Mouse (Mus musculus) brain, embryonic 14.5 days (tissue): ENCODE results near the gene Nop56.

ENCODE experiments used
- CTCF ChIP-seq: fragments of 200-500 bp; IDR thresholded peaks from 2 replicates; pipeline ENCODE4 v1.5.1; 2012; ENCODE audit warnings: inconsistent platforms, mild to moderate bottlenecking, moderate library complexity, borderline replicate concordance; ENCODE audit not compliant: insufficient read depth, insufficient read length; ENCODE audit errors: extremely low read depth
- POLR2A ChIP-seq: fragments of 200-500 bp; IDR thresholded peaks from 2 replicates; pipeline ENCODE4 v1.6.1; 2012; ENCODE audit warnings: mild to moderate bottlenecking, inconsistent platforms, borderline replicate concordance; ENCODE audit not compliant: poor library complexity, insufficient read depth, insufficient read length, severe bottlenecking; ENCODE audit errors: extremely low read depth

DNA sequence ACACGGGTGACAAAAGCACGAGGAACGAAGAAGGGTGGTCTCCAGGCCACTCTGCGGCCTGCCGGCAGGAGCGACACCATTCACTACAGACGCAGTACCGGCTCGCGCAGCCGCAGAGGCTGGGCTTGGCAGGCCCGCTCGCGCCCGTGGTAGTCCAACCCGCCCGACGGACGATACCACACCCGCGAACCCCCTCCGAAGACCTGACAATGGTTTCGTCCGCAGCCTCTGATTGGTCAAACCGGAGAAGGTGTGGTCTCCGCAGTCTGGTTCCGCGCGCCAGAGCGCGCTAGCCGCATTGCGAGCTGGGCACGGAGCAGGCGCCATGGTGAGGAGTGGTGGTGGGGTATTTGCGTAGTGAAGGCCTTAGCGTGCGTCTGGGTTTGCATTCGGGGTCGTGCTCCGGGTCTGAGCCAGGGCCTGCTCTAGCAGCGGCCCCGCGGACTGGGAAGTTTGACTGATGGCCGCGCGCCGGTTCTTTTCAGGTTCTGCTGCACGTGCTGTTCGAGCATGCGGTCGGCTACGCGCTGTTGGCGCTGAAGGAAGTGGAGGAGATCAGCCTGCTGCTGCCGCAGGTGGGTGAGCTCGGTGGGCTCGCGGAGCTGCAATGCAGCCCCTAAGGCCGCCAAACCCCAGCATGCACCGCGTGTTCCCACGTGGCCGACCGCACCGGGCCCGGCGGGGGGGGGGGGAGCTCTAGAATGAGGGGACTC, at the start of gene Nop56:
- TF ChIP-seq CTCF (peak; percentile 6; the same call in 1 of the 2 replicates), POLR2A (peak; percentile 87)
